Mouse (Mus musculus) v-Abl transformed pro-B cells (cell line): ENCODE measurements around the gene Arpc1b.
"Not testable (repeated sequence)": the region's sequence is repeated elsewhere in the genome, so short reads cannot be mapped to it uniquely, and the experiment has no call there.

ENCODE experiments used
- in situ Hi-C, 2 experiments: fragments of 400-800 bp; cut with MboI; formaldehyde crosslinking; loops; one replicate each; pipeline ENCODE4 v1.15.1; 2025; ENCODE audit not compliant: unreplicated experiment in 2 of 2

Arpc1b gene

GRCm38 (mm10) chr5:145114071-145114605, at the start of gene Arpc1b:
Arpc1b (plus strand) TSS chr5:145114215.
- in situ Hi-C loops = loop anchor here (25.0 kb wide), 2 partner anchors 1098 to 1102 kb away; partner anchors contain the start of genes Ccz1 (in 2 of the 2) and Rnf6 (in 1 of the 2)

GRCm38 (mm10) chr5:145064765-145065340, 49.2 kb upstream of the Arpc1b start:
- in situ Hi-C loops = loop anchor here in 1 of 2 experiments (10.0 kb wide), 1 partner anchor 190 kb away; no protein-coding TSS in a partner anchor

GRCm38 (mm10) chr5:145068863-145069262, 45.2 kb upstream of the Arpc1b start:
- in situ Hi-C loops = loop anchor here in 1 of 2 experiments (10.0 kb wide), 1 partner anchor 194 kb away; no protein-coding TSS in a partner anchor

GRCm38 (mm10) chr5:145069707-145070106, 44.3 kb upstream of the Arpc1b start:
- in situ Hi-C loops = loop anchor here (10.0 kb wide), 1 partner anchor 195 kb away; no protein-coding TSS in a partner anchor

GRCm38 (mm10) chr5:145071342-145071741, 42.7 kb upstream of the Arpc1b start:
- in situ Hi-C loops = loop anchor here in 1 of 2 experiments (10.0 kb wide), 1 partner anchor 197 kb away; no protein-coding TSS in a partner anchor

- in situ Hi-C loops = loop anchor here in 1 of 2 experiments (10.0 kb wide), 1 partner anchor 200 kb away; no protein-coding TSS in a partner anchor
Measured at GRCm38 (mm10) chr5:145075081-145075480, 38.9 kb upstream of the Arpc1b start.

GRCm38 (mm10) chr5:145081866-145082613, 32.0 kb upstream of the Arpc1b start:
- in situ Hi-C loops = no loop called here

GRCm38 (mm10) chr5:145083201-145083600, 30.8 kb upstream of the Arpc1b start:
- in situ Hi-C loops = not testable (repeated sequence)

- in situ Hi-C loops = no loop called here
Measured at GRCm38 (mm10) chr5:145083632-145084451, 30.2 kb upstream of the Arpc1b start, which contains the start of the genes Arpc1a and Kpna7. Arpc1a (plus strand) TSS chr5:145083830. Kpna7 (minus strand) TSS chr5:145084030.

GRCm38 (mm10) chr5:145084822-145085221, 29.2 kb upstream of the Arpc1b start:
- in situ Hi-C loops = no loop called here

GRCm38 (mm10) chr5:145088186-145088585, 25.8 kb upstream of the Arpc1b start:
- in situ Hi-C loops = no loop called here

GRCm38 (mm10) chr5:145089878-145090277, 24.1 kb upstream of the Arpc1b start:
- in situ Hi-C loops = no loop called here

- in situ Hi-C loops = no loop called here
Measured at GRCm38 (mm10) chr5:145096195-145096594, 17.8 kb upstream of the Arpc1b start.

GRCm38 (mm10) chr5:145098340-145098821, 15.6 kb upstream of the Arpc1b start:
- in situ Hi-C loops = no loop called here

- in situ Hi-C loops = loop anchor here (25.0 kb wide), 2 partner anchors 1089 to 1111 kb away; partner anchors contain the start of genes Ccz1 (in 2 of the 2) and Rnf6 (in 1 of the 2)
Measured at GRCm38 (mm10) chr5:145100960-145101359, 13.1 kb upstream of the Arpc1b start.

- in situ Hi-C loops = loop anchor here (25.0 kb wide), 2 partner anchors 1089 to 1111 kb away; partner anchors contain the start of genes Ccz1 (in 2 of the 2) and Rnf6 (in 1 of the 2)
Measured at GRCm38 (mm10) chr5:145101451-145101850, 12.6 kb upstream of the Arpc1b start.

GRCm38 (mm10) chr5:145102706-145103105, 11.3 kb upstream of the Arpc1b start:
- in situ Hi-C loops = loop anchor here (25.0 kb wide), 2 partner anchors 1090 to 1110 kb away; partner anchors contain the start of genes Ccz1 (in 2 of the 2) and Rnf6 (in 1 of the 2)

- in situ Hi-C loops = loop anchor here (25.0 kb wide), 2 partner anchors 1092 to 1108 kb away; partner anchors contain the start of genes Ccz1 (in 2 of the 2) and Rnf6 (in 1 of the 2)
Measured at GRCm38 (mm10) chr5:145104328-145104727, 9.7 kb upstream of the Arpc1b start.

GRCm38 (mm10) chr5:145105694-145106275, 8.2 kb upstream of the Arpc1b start:
- in situ Hi-C loops = loop anchor here (25.0 kb wide), 2 partner anchors 1093 to 1107 kb away; partner anchors contain the start of genes Ccz1 (in 2 of the 2) and Rnf6 (in 1 of the 2)
